Mouse (Mus musculus): Measurements from ENCODE around the gene Cachd1. TPM values are rescaled to one million over a fixed set of nuclear protein-coding genes. Genes with fewer than 3 reads are reported as not detected.

Cachd1 gene
- total RNA-seq, 2 experiments from 2014 or later = 3.7 to 3.8 TPM

GRCm38 (mm10) chr4:100911658-100912057, 135.2 kb downstream of the Cachd1 start:
- DNase-seq (ENCODE audit: low spot score) = no peak
- intact Hi-C loops (cut with DNase I) = no loop called here

- no peak for DNase-seq (ENCODE audit: low spot score)
- intact Hi-C loops (cut with DNase I) = no loop called here
Observed at GRCm38 (mm10) chr4:100913666-100914065, 137.2 kb downstream of the Cachd1 start.

GRCm38 (mm10) chr4:100914532-100914931, 138.1 kb downstream of the Cachd1 start:
- no peak for DNase-seq (ENCODE audit: low spot score)

GRCm38 (mm10) chr4:100915093-100915492, 138.6 kb downstream of the Cachd1 start:
- intact Hi-C loops (cut with DNase I) = no loop called here
- no peak for DNase-seq (ENCODE audit: low spot score)

More at GRCm38 (mm10) chr4:100914532-100914931, 138.1 kb downstream of the Cachd1 start:
- intact Hi-C loops (cut with DNase I) = no loop called here

GRCm38 (mm10) chr4:100917511-100917910, 141.0 kb downstream of the Cachd1 start:
- DNase-seq (ENCODE audit: low spot score) = no peak
- intact Hi-C loops (cut with DNase I) = no loop called here

GRCm38 (mm10) chr4:100920413-100920812, 143.9 kb downstream of the Cachd1 start:
- DNase-seq (ENCODE audit: low spot score) = no peak
- intact Hi-C loops (cut with DNase I) = no loop called here

- intact Hi-C loops (cut with DNase I) = no loop called here
- no peak for DNase-seq (ENCODE audit: low spot score)
Observed at GRCm38 (mm10) chr4:100922816-100923554, 146.5 kb downstream of the Cachd1 start.

GRCm38 (mm10) chr4:100923598-100923997, 147.1 kb downstream of the Cachd1 start:
- no peak for DNase-seq (ENCODE audit: low spot score)

GRCm38 (mm10) chr4:100924276-100924675, 147.8 kb downstream of the Cachd1 start:
- intact Hi-C loops (cut with DNase I) = no loop called here
- no peak for DNase-seq (ENCODE audit: low spot score)

More at GRCm38 (mm10) chr4:100923598-100923997, 147.1 kb downstream of the Cachd1 start:
- intact Hi-C loops (cut with DNase I) = no loop called here

GRCm38 (mm10) chr4:100925153-100925552, 148.7 kb downstream of the Cachd1 start:
- intact Hi-C loops (cut with DNase I) = no loop called here
- DNase-seq (ENCODE audit: low spot score) = no peak

- intact Hi-C loops (cut with DNase I) = no loop called here
- no peak for DNase-seq (ENCODE audit: low spot score)
Observed at GRCm38 (mm10) chr4:100926608-100927007, 150.1 kb downstream of the Cachd1 start.

- intact Hi-C loops (cut with DNase I) = no loop called here
- DNase-seq (ENCODE audit: low spot score) = no peak
Observed at GRCm38 (mm10) chr4:100927059-100927458, 150.6 kb downstream of the Cachd1 start.

GRCm38 (mm10) chr4:100943689-100944088, 167.2 kb downstream of the Cachd1 start:
- intact Hi-C loops (cut with DNase I) = no loop called here
- no peak for DNase-seq (ENCODE audit: low spot score)

GRCm38 (mm10) chr4:100944276-100944675, 167.8 kb downstream of the Cachd1 start:
- no peak for DNase-seq (ENCODE audit: low spot score)
- intact Hi-C loops (cut with DNase I) = no loop called here

- no peak for DNase-seq (ENCODE audit: low spot score)
- intact Hi-C loops (cut with DNase I) = no loop called here
Observed at GRCm38 (mm10) chr4:100945171-100945899, 168.9 kb downstream of the Cachd1 start.

GRCm38 (mm10) chr4:100948494-100949425, 172.3 kb downstream of the Cachd1 start:
- intact Hi-C loops (cut with DNase I) = no loop called here
- DNase-seq (ENCODE audit: low spot score) = no peak

GRCm38 (mm10) chr4:100950316-100950715, 173.8 kb downstream of the Cachd1 start:
- intact Hi-C loops (cut with DNase I) = no loop called here
- DNase-seq (ENCODE audit: low spot score) = no peak

- intact Hi-C loops (cut with DNase I) = no loop called here
Observed at GRCm38 (mm10) chr4:100951876-100952275, 175.4 kb downstream of the Cachd1 start.

GRCm38 (mm10) chr4:100963341-100963740, 186.9 kb downstream of the Cachd1 start:
- intact Hi-C loops (cut with DNase I) = no loop called here
- no peak for DNase-seq (ENCODE audit: low spot score)

More at GRCm38 (mm10) chr4:100951876-100952275, 175.4 kb downstream of the Cachd1 start:
- no peak for DNase-seq (ENCODE audit: low spot score)

- no peak for DNase-seq (ENCODE audit: low spot score)
- intact Hi-C loops (cut with DNase I) = no loop called here
Observed at GRCm38 (mm10) chr4:100963796-100964195, 187.3 kb downstream of the Cachd1 start.

Measured in heart, postnatal 25 days (tissue).